Mouse (Mus musculus) ES-E14 (cell line): ENCODE data around the gene Il17c. TPM values are rescaled to one million over a fixed set of nuclear protein-coding genes. Genes with fewer than 3 reads are reported as not detected.

Source experiments
- DNase-seq: peaks from one replicate; pipeline ENCODE4 v3.0.0-alpha.2; 2013; ENCODE audit warnings: low read depth, low spot score
- H3K27ac ChIP-seq: 2 replicates; pipeline ENCODE4 v1.5.1; 2012; ENCODE audit warnings: low read depth, mild to moderate bottlenecking, low read length, moderate library complexity, mixed read lengths; ENCODE audit not compliant: poor library complexity, insufficient read depth, severe bottlenecking
- H3K36me3 ChIP-seq: 2 replicates; pipeline ENCODE4 v1.6.1; 2012; ENCODE audit warnings: mild to moderate bottlenecking, low read length, moderate library complexity, mixed read lengths; ENCODE audit not compliant: control insufficient read depth, poor library complexity, insufficient read depth, severe bottlenecking
- H3K4me1 ChIP-seq, 2 experiments: fragments of 150-350 bp in 1 of 2; sonication (generic) in 1 of 2; 2 replicates each; pipeline ENCODE4 v1.6.1; 2012; ENCODE audit warnings: low read length in 2 of 2, mild to moderate bottlenecking in 1 of 2, mixed read lengths in 1 of 2; ENCODE audit not compliant: control insufficient read depth in 2 of 2, insufficient read depth in 2 of 2, poor library complexity in 1 of 2
- H3K4me3 ChIP-seq, 2 experiments: fragments of 150-350 bp in 1 of 2; sonication (generic) in 1 of 2; 2 replicates each; pipeline ENCODE4 v1.5.1; 2012; ENCODE audit warnings: low read length in 2 of 2, low read depth in 1 of 2, mild to moderate bottlenecking in 1 of 2, mixed read lengths in 1 of 2; ENCODE audit not compliant: insufficient read depth in 1 of 2, poor library complexity in 1 of 2, severe bottlenecking in 1 of 2
- H3K9ac ChIP-seq: 2 replicates; pipeline ENCODE4 v1.6.1; 2012; ENCODE audit warnings: low read depth, mild to moderate bottlenecking, low read length, mixed read lengths; ENCODE audit not compliant: poor library complexity, insufficient read depth, severe bottlenecking
- H3K9me3 ChIP-seq: fragments of 150-350 bp; sonication (generic); 2 replicates; pipeline ENCODE4 v1.6.1; 2012; ENCODE audit warnings: low read depth, mild to moderate bottlenecking, low read length; ENCODE audit not compliant: control insufficient read depth, insufficient read depth
- CHD2 ChIP-seq: IDR thresholded peaks from 2 replicates; pipeline ENCODE4 v1.6.1; 2014; ENCODE audit warnings: mild to moderate bottlenecking, low read depth, low read length, inconsistent platforms
- HCFC1 ChIP-seq: IDR thresholded peaks from 2 replicates; pipeline ENCODE4 v1.6.1; 2012; ENCODE audit warnings: low read length, inconsistent platforms, borderline replicate concordance; ENCODE audit not compliant: insufficient read depth
- MAFK ChIP-seq: IDR thresholded peaks from 2 replicates; pipeline ENCODE4 v1.6.1; 2014; ENCODE audit warnings: mild to moderate bottlenecking, low read depth, low read length, inconsistent platforms; ENCODE audit not compliant: insufficient read depth
- ZC3H11A ChIP-seq: IDR thresholded peaks from 2 replicates; pipeline ENCODE4 v1.6.1; 2012; ENCODE audit warnings: low read depth, mild to moderate bottlenecking, inconsistent platforms, low read length, borderline replicate concordance
- ZNF384 ChIP-seq: IDR thresholded peaks from 2 replicates; pipeline ENCODE4 v1.6.1; 2012; ENCODE audit warnings: low read depth, low read length, inconsistent platforms
- in situ Hi-C, 2 experiments: fragments of 600-800 bp; cut with MboI; formaldehyde crosslinking; loops; one replicate each; pipeline ENCODE4 v1.15.1; 2025; ENCODE audit warnings: low sequenced_read_pairs in 2 of 2, inconsistent platforms in 1 of 2; ENCODE audit not compliant: unreplicated experiment in 2 of 2
- total RNA-seq: library from RNA; depleted of rRNA; stranded (reverse); fragments of 300-350 nt; gene quantifications from 2 replicates; pipeline ENCODE4 v1.2.3, GENCODE M21; 2012

Gene Il17c
- total RNA-seq, 1 experiment = not detected

DNA sequence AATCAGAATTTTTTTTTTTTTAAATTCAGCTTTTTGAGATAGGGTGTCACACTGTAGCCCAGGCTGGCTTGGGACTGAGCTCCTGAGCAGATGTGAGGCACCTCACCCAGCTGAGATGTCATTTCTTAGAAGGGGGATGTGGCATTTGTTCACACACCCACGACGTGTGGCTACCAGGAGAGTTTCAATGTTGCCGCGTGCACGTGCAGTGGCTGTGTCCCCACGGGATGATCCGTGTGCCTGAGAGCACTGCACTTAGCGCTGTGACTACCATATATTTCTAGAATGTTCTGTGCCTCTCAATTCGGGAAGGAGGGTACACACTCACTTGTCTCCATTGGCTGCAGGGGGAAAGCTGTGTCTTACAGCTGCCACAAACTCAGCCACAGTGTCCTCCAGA is 14.3 kb downstream of the Il17c start:
- Histone ChIP-seq H3K9ac (no peak overlapping the region), H3K36me3 (peaks cover 34% of the 10 kb centered on the region; the same call in 1 of the 2 replicates), H3K27ac (no peak overlapping the region), H3K4me1 (peaks cover 3 to 34% of the 10 kb centered on the region in 2 experiments; a peak in 2 of 4 replicates), H3K4me3 (no peak overlapping the region), H3K9me3 (no peaks in the 10 kb centered on the region)
- no peak for TF ChIP-seq MAFK
- TF ChIP-seq ZC3H11A = no peak
- TF ChIP-seq CHD2 = no peak
- TF ChIP-seq ZNF384 = no peak
- TF ChIP-seq HCFC1 = no peak
- DNase-seq = no peak
- in situ Hi-C loops = no loop called here

- no peak for TF ChIP-seq HCFC1
- no peak for TF ChIP-seq CHD2
- no peak for TF ChIP-seq MAFK
- no peak for TF ChIP-seq ZNF384
- no peak for TF ChIP-seq ZC3H11A
- Histone ChIP-seq H3K9ac (no peak overlapping the region), H3K27ac (no peak overlapping the region), H3K4me1 (peaks cover 3 to 32% of the 10 kb centered on the region in 2 experiments; a peak in 2 of 4 replicates), H3K36me3 (peaks cover 34% of the 10 kb centered on the region; the same call in 1 of the 2 replicates), H3K9me3 (no peaks in the 10 kb centered on the region), H3K4me3 (no peak overlapping the region)
- in situ Hi-C loops = no loop called here
- DNase-seq = no peak
Measured at GRCm38 (mm10) chr8:122436586-122437125, 14.8 kb downstream of the Il17c start.

DNA sequence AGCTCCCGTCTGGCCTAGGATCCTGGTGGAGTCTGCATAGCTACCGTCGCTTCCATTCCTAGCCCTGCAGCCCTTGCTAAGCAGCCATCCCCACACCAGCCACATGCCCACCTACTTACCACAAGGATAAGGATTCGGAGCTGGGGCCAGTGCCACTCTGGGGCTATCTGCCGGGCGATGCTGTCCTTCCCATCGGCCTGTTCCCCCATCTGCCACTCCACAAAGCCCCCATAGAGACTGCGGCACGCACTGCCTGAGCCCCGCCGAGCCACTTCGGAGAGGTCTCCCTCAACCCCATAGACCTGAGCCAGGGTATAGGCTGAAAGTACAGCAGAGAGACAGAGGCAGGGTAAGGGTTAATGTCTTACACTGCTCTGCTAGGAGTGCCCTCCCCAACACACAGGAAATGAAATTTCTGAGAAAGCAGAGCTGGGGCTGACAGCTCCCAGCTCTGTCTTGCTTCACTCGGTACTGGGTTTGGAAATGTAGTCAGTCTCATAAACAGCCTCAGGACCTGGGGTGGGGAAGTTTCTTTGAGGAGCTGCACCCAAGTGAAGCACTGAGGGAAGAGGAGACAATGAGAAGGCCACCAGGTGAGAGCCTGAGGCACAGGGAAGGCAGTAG is 16.0 kb downstream of the Il17c start:
- Histone ChIP-seq H3K27ac (no peak overlapping the region; the same call in 1 of the 2 replicates), H3K4me3 (peak overlapping the region in 1 of 2 experiments; percentile 28; a peak in 1 of 4 replicates), H3K9me3 (no peaks in the 10 kb centered on the region), H3K4me1 (peaks cover 0 to 26% of the 10 kb centered on the region in 2 experiments; a peak in 2 of 4 replicates), H3K9ac (no peak overlapping the region), H3K36me3 (peaks cover 34% of the 10 kb centered on the region; the same call in 1 of the 2 replicates)
- DNase-seq = no peak
- TF ChIP-seq ZNF384 = no peak
- TF ChIP-seq MAFK = no peak
- no peak for TF ChIP-seq ZC3H11A
- no peak for TF ChIP-seq CHD2
- TF ChIP-seq HCFC1 = no peak
- in situ Hi-C loops = no loop called here

DNA sequence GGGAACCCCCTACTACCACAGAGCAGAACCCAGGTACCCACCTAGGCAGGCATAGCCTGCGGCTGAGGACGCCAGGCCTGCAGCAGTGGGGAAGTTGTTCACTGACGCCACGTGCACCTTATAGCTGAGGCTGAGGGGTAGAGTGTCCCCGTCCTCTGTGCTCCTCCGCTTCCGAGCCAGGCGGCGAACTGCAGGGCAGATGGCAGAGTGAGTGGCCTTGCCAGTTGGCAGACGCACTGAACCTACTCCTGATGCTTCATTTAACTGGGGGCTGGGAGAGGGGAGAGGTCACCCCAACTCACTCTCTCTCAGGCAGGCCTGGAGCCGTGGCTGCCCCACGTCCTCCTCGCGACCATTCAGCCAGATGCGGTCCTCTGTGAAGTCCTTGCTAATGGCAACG is 17.5 kb downstream of the Il17c start:
- H3K9me3 ChIP-seq = no peaks in the 10 kb centered on the region
- in situ Hi-C loops = no loop called here
- DNase-seq = no peak
- H3K9ac ChIP-seq = 0 out of 2 replicates have a peak overlapping the region, but pooled peaks have one; percentile 8
- H3K4me3 ChIP-seq = no peak overlapping the region
- no peak overlapping the region for H3K27ac ChIP-seq
- H3K4me1 ChIP-seq = peaks cover 0 to 17% of the 10 kb centered on the region in 2 experiments; a peak in 2 of 4 replicates
- no peak for TF ChIP-seq HCFC1
- TF ChIP-seq ZC3H11A = no peak
- no peak for TF ChIP-seq CHD2
- no peak for TF ChIP-seq ZNF384
- TF ChIP-seq MAFK = no peak
- peaks cover 26% of the 10 kb centered on the region; the same call in 1 of the 2 replicates for H3K36me3 ChIP-seq
